35 mouse cellular contexts compared by ENCODE assay signal in genomic region chr4:129145943-129146342, GRCm38 (mm10). TPM values are rescaled to one million over a fixed set of nuclear protein-coding genes. Genes with fewer than 3 reads are reported as not detected.
DNase-seq lines count a peak whose midpoint lies in the region; ATAC-seq and TF ChIP-seq lines count a peak whose summit lies in the region.
"Had no signal": no experiment of that assay in that cellular context is flagged by ENCODE, and none has a peak within 500 bp of the region (broad histone marks: within the 10 kb centered on the region; RNA-seq: fewer than 3 reads in every experiment).

No protein-coding gene starts in this region.

- no peak overlapping the region for H3K9ac ChIP-seq in hindbrain, embryonic 16.5 days (ENCODE audit: low read depth, low read length)
- H3K9ac ChIP-seq in hindbrain, embryonic 11.5 days (ENCODE audit: low read depth, low read length) = no peak overlapping the region
- no peak overlapping the region for H3K9ac ChIP-seq in embryonic facial prominence, embryonic 15.5 days
- no peak overlapping the region for H3K9ac ChIP-seq in limb, embryonic 15.5 days
- H3K9ac ChIP-seq: heart, embryonic 12.5 days; liver, embryonic 15.5 days; lung, embryonic 15.5 days had no signal

- H3K4me2 ChIP-seq in hindbrain, embryonic 16.5 days (ENCODE audit: low read length) = no peak overlapping the region
- no peak overlapping the region for H3K4me2 ChIP-seq in hindbrain, embryonic 11.5 days (replicated peaks; ENCODE audit: low read depth, low read length)
- H3K4me2 ChIP-seq in embryonic facial prominence, embryonic 15.5 days (replicated peaks) = no peak overlapping the region
- H3K4me2 ChIP-seq in limb, embryonic 15.5 days = no peak overlapping the region
- H3K4me2 ChIP-seq: heart, embryonic 12.5 days; liver, embryonic 15.5 days; lung, embryonic 15.5 days had no signal

- no peak overlapping the region for H3K4me3 ChIP-seq in hindbrain, embryonic 16.5 days (ENCODE audit: low read length)
- H3K4me3 ChIP-seq in hindbrain, embryonic 11.5 days (ENCODE audit: low read depth, low read length) = no peak overlapping the region
- H3K4me3 ChIP-seq in left cerebral cortex, adult 2 months = no peak overlapping the region
- H3K4me3 ChIP-seq in embryonic facial prominence, embryonic 15.5 days (replicated peaks) = no peak overlapping the region
- H3K4me3 ChIP-seq in limb, embryonic 15.5 days = no peak overlapping the region
- H3K4me3 ChIP-seq: forebrain, embryonic 10.5 days; gastrocnemius, adult 2 months; heart, embryonic 12.5 days; liver, embryonic 15.5 days; lung, embryonic 15.5 days; midbrain, embryonic 10.5 days had no signal

- peaks cover 30% of the 10 kb centered on the region for H3K4me1 ChIP-seq in hindbrain, embryonic 16.5 days (ENCODE audit: control insufficient read depth, insufficient read depth, low read depth, low read length)
- H3K4me1 ChIP-seq in hindbrain, embryonic 11.5 days (replicated peaks; ENCODE audit: control insufficient read depth, insufficient read depth, low read length) = no peaks in the 10 kb centered on the region; the same call in 1 of the 2 replicates
- peaks cover 30% of the 10 kb centered on the region for H3K4me1 ChIP-seq in embryonic facial prominence, embryonic 15.5 days
- peaks cover 32% of the 10 kb centered on the region for H3K4me1 ChIP-seq in limb, embryonic 15.5 days

- no peak for DNase-seq in hindbrain, embryonic 11.5 days (ENCODE audit: low spot score)
- DNase-seq in left cerebral cortex, adult 2 months (ENCODE audit: extremely low spot score in 1 of 2, low spot score in 2 of 2) = no peak
- DNase-seq in left cerebral cortex, postnatal 14 days (ENCODE audit: low spot score in 2 of 2) = no peak
- DNase-seq: adrenal gland, postnatal 25 days; B cell, adult 2 months; cerebellum, adult 18-20 months; cerebellum, postnatal 14 days; gastrocnemius, adult 2 months; gastrocnemius, postnatal 36 days; heart, adult 18-20 months; kidney, adult 11 months; kidney, postnatal 10 days; liver; retina, postnatal 1 day; right cerebral cortex, postnatal 14 days had no signal

- intact Hi-C loops in left cerebral cortex, adult 2 months (cut with DNase I) = no loop called here
- intact Hi-C loops in left cerebral cortex, postnatal 14 days (cut with DNase I) = no loop called here

- ATAC-seq in hindbrain, embryonic 16.5 days = no peak
- no peak for ATAC-seq in hindbrain, embryonic 11.5 days (ENCODE audit: low FRiP score)
- ATAC-seq in embryonic facial prominence, embryonic 15.5 days (ENCODE audit: insufficient number of reproducible peaks, low FRiP score, low TSS enrichment, low read depth) = no peak
- ATAC-seq in limb, embryonic 15.5 days (ENCODE audit: insufficient number of reproducible peaks, low FRiP score, low TSS enrichment, low read depth) = no peak
- ATAC-seq: forebrain, embryonic 16.5 days had no signal

- no peaks in the 10 kb centered on the region for H3K27me3 ChIP-seq in hindbrain, embryonic 16.5 days (replicated peaks; ENCODE audit: control insufficient read depth, insufficient read depth, low read length)
- no peaks in the 10 kb centered on the region for H3K27me3 ChIP-seq in hindbrain, embryonic 11.5 days (ENCODE audit: control insufficient read depth, insufficient read depth, low read length)
- H3K27me3 ChIP-seq in embryonic facial prominence, embryonic 15.5 days = no peaks in the 10 kb centered on the region
- no peaks in the 10 kb centered on the region for H3K27me3 ChIP-seq in limb, embryonic 15.5 days
- H3K27me3 ChIP-seq: heart, embryonic 12.5 days; liver, embryonic 15.5 days; lung, embryonic 15.5 days had no signal

- peaks cover 8% of the 10 kb centered on the region for H3K36me3 ChIP-seq in hindbrain, embryonic 16.5 days (ENCODE audit: control insufficient read depth, insufficient read depth, low read length)
- no peaks in the 10 kb centered on the region for H3K36me3 ChIP-seq in hindbrain, embryonic 11.5 days (ENCODE audit: control insufficient read depth, insufficient read depth, low read length)
- H3K36me3 ChIP-seq in embryonic facial prominence, embryonic 15.5 days = peaks cover 19% of the 10 kb centered on the region; the same call in 1 of the 2 replicates
- peaks cover 31% of the 10 kb centered on the region for H3K36me3 ChIP-seq in limb, embryonic 15.5 days

- WGBS in hindbrain, embryonic 16.5 days = 80% methylated on average over 4 of the region's 4 CpGs
- 83% methylated on average over 4 of the region's 4 CpGs for WGBS in hindbrain, embryonic 11.5 days
- WGBS in embryonic facial prominence, embryonic 15.5 days = 65% methylated on average over 4 of the region's 4 CpGs
- WGBS in limb, embryonic 15.5 days = 54% methylated on average over 4 of the region's 4 CpGs

- no peaks in the 10 kb centered on the region for H3K9me3 ChIP-seq in hindbrain, embryonic 16.5 days (ENCODE audit: control insufficient read depth, low read length)
- no peaks in the 10 kb centered on the region for H3K9me3 ChIP-seq in hindbrain, embryonic 11.5 days (ENCODE audit: control insufficient read depth, low read length)
- no peaks in the 10 kb centered on the region for H3K9me3 ChIP-seq in embryonic facial prominence, embryonic 15.5 days (replicated peaks)
- H3K9me3 ChIP-seq in limb, embryonic 15.5 days = no peaks in the 10 kb centered on the region
- H3K9me3 ChIP-seq: forebrain, embryonic 10.5 days; heart, embryonic 12.5 days; liver, embryonic 15.5 days; lung, embryonic 15.5 days; midbrain, embryonic 10.5 days had no signal

- no peak for TF ChIP-seq CTCF in left cerebral cortex, adult 2 months (IDR thresholded peaks at IDR 0.05)

- 0 out of 2 replicates have a peak overlapping the region, but pooled peaks have one; percentile 7 for H3K27ac ChIP-seq in hindbrain, embryonic 16.5 days (ENCODE audit: low read depth, low read length)
- H3K27ac ChIP-seq in hindbrain, embryonic 11.5 days (ENCODE audit: low read depth, low read length) = no peak overlapping the region
- H3K27ac ChIP-seq in left cerebral cortex, adult 2 months = peak overlapping the region; percentile 85; the same call in 1 of the 2 replicates
- peak overlapping the region; percentile 44; the same call in 1 of the 2 replicates for H3K27ac ChIP-seq in embryonic facial prominence, embryonic 15.5 days (replicated peaks)
- peak overlapping the region; percentile 83 for H3K27ac ChIP-seq in limb, embryonic 15.5 days
- H3K27ac ChIP-seq: forebrain, embryonic 10.5 days; gastrocnemius, adult 2 months; liver, embryonic 15.5 days; lung, embryonic 15.5 days; midbrain, embryonic 10.5 days had no signal

RNA-seq across cellular contexts. Expression of gene Fndc5, which starts 9.1 kb away (rescaled TPM):
- polyA plus RNA-seq in hindbrain, embryonic 16.5 days (2015; fragmentation: Nextera tagmentation; extraction: Ambion mirVana) = 10.7 and 11.6 TPM in 2 replicates
- 2.5 and 3.2 TPM in 2 replicates for polyA plus RNA-seq in hindbrain, embryonic 11.5 days (2014; fragmentation: Nextera tagmentation; extraction: Ambion mirVana)
- total RNA-seq in left cerebral cortex, adult 2 months (2021) = 10 to 100 TPM; 54.0 to 58.1 TPM
- 10 to 100 TPM; 57.5 to 59.2 TPM for total RNA-seq in left cerebral cortex, postnatal 14 days (2021)
- polyA plus RNA-seq in embryonic facial prominence, embryonic 15.5 days (2015; fragmentation: Nextera tagmentation; extraction: Ambion mirVana) = 19.7 and 26.3 TPM in 2 replicates
- 17.4 and 22.9 TPM in 2 replicates for polyA plus RNA-seq in limb, embryonic 15.5 days (2015; fragmentation: Nextera tagmentation; extraction: Ambion mirVana)
- total RNA-seq: megakaryocyte progenitor cell, adult 5-6 weeks had no signal

RNA-seq across cellular contexts. Expression of gene Hpca, which starts 24.1 kb away (rescaled TPM):
- 168 and 199 TPM in 2 replicates for polyA plus RNA-seq in hindbrain, embryonic 16.5 days (2015; fragmentation: Nextera tagmentation; extraction: Ambion mirVana)
- 2.3 and 2.6 TPM in 2 replicates for polyA plus RNA-seq in hindbrain, embryonic 11.5 days (2014; fragmentation: Nextera tagmentation; extraction: Ambion mirVana)
- total RNA-seq in left cerebral cortex, adult 2 months (2021) = 100 to 1,000 TPM; 650 to 692 TPM
- total RNA-seq in left cerebral cortex, postnatal 14 days (2021) = 100 to 1,000 TPM; 562 to 615 TPM
- polyA plus RNA-seq in embryonic facial prominence, embryonic 15.5 days (2015; fragmentation: Nextera tagmentation; extraction: Ambion mirVana) = 1.8 and 2.2 TPM in 2 replicates
- 1.4 and 1.5 TPM in 2 replicates for polyA plus RNA-seq in limb, embryonic 15.5 days (2015; fragmentation: Nextera tagmentation; extraction: Ambion mirVana)
- total RNA-seq: gastrocnemius, adult 2 months; gastrocnemius, postnatal 36 days; hematopoietic stem cell, adult 5-6 weeks; megakaryocyte progenitor cell, adult 5-6 weeks had no signal
- polyA plus RNA-seq: inflammation-experienced regulatory T-cells, adult 6 months had no signal

RNA-seq across cellular contexts. Expression of gene Tmem54, which starts 40.6 kb away (rescaled TPM):
- 0.16 and 0.20 TPM in 2 replicates for polyA plus RNA-seq in hindbrain, embryonic 16.5 days (2015; fragmentation: Nextera tagmentation; extraction: Ambion mirVana)
- polyA plus RNA-seq in hindbrain, embryonic 11.5 days (2014; fragmentation: Nextera tagmentation; extraction: Ambion mirVana) = 0.96 and 1.4 TPM in 2 replicates
- not detected for total RNA-seq in left cerebral cortex, adult 2 months (2021)
- total RNA-seq in left cerebral cortex, postnatal 14 days (2021) = not detected
- 26.6 and 26.9 TPM in 2 replicates for polyA plus RNA-seq in embryonic facial prominence, embryonic 15.5 days (2015; fragmentation: Nextera tagmentation; extraction: Ambion mirVana)
- 27.5 and 32.3 TPM in 2 replicates for polyA plus RNA-seq in limb, embryonic 15.5 days (2015; fragmentation: Nextera tagmentation; extraction: Ambion mirVana)
- total RNA-seq: adrenal gland, adult 18-20 months; adrenal gland, postnatal 25 days; gastrocnemius, adult 2 months; gastrocnemius, postnatal 36 days; heart, adult 18-20 months; hematopoietic stem cell, adult 5-6 weeks; layer of hippocampus, postnatal 10 days; left cerebral cortex, adult 18-20 months; left cerebral cortex, postnatal 36 days had no signal
- polyA plus RNA-seq: cortical plate, adult 2 months; forebrain, embryonic 16.5 days; heart, postnatal 0 days; inflammation-experienced regulatory T-cells, adult 6 months; midbrain, postnatal 0 days; neural tube, embryonic 14.5 days had no signal

RNA-seq across cellular contexts. Expression of gene S100pbp, which starts 43.6 kb away (rescaled TPM):
- 19.1 and 21.6 TPM in 2 replicates for polyA plus RNA-seq in hindbrain, embryonic 16.5 days (2015; fragmentation: Nextera tagmentation; extraction: Ambion mirVana)
- 19.9 and 20.7 TPM in 2 replicates for polyA plus RNA-seq in hindbrain, embryonic 11.5 days (2014; fragmentation: Nextera tagmentation; extraction: Ambion mirVana)
- 10 to 100 TPM; 33.9 to 34.5 TPM for total RNA-seq in left cerebral cortex, adult 2 months (2021)
- 10 to 100 TPM; 35.3 to 35.5 TPM for total RNA-seq in left cerebral cortex, postnatal 14 days (2021)
- polyA plus RNA-seq in embryonic facial prominence, embryonic 15.5 days (2015; fragmentation: Nextera tagmentation; extraction: Ambion mirVana) = 17.8 and 18.5 TPM in 2 replicates
- polyA plus RNA-seq in limb, embryonic 15.5 days (2015; fragmentation: Nextera tagmentation; extraction: Ambion mirVana) = 16.5 and 18.8 TPM in 2 replicates

RNA-seq across cellular contexts. Expression of gene Yars, which starts 43.6 kb away (rescaled TPM):
- polyA plus RNA-seq in hindbrain, embryonic 16.5 days (2015; fragmentation: Nextera tagmentation; extraction: Ambion mirVana) = 108 and 112 TPM in 2 replicates
- 102 and 109 TPM in 2 replicates for polyA plus RNA-seq in hindbrain, embryonic 11.5 days (2014; fragmentation: Nextera tagmentation; extraction: Ambion mirVana)
- 10 to 100 TPM; 87.4 to 93.1 TPM for total RNA-seq in left cerebral cortex, adult 2 months (2021)
- total RNA-seq in left cerebral cortex, postnatal 14 days (2021) = 100 to 1,000 TPM; 103 to 110 TPM
- 75.5 and 83.2 TPM in 2 replicates for polyA plus RNA-seq in embryonic facial prominence, embryonic 15.5 days (2015; fragmentation: Nextera tagmentation; extraction: Ambion mirVana)
- polyA plus RNA-seq in limb, embryonic 15.5 days (2015; fragmentation: Nextera tagmentation; extraction: Ambion mirVana) = 80.5 and 82.6 TPM in 2 replicates

Comparison
In these comparisons a context has a peak if more than half of its experiments do, and no peak if none do; other contexts are left out.
1. RNA of gene Hpca, which starts 24.1 kb away (polyA plus RNA-seq): 168 to 199 TPM in hindbrain, embryonic 16.5 days; 2.3 to 2.6 TPM in hindbrain, embryonic 11.5 days, 1.8 to 2.2 TPM in embryonic facial prominence, embryonic 15.5 days and 1.4 to 1.5 TPM in limb, embryonic 15.5 days; every median in the first group is over 10 times any median in the second.
2. RNA of gene Tmem54, which starts 40.6 kb away (polyA plus RNA-seq): 27.5 to 32.3 TPM in limb, embryonic 15.5 days and 26.6 to 26.9 TPM in embryonic facial prominence, embryonic 15.5 days; 0.96 to 1.4 TPM in hindbrain, embryonic 11.5 days and 0.16 to 0.20 TPM in hindbrain, embryonic 16.5 days; every median in the first group is over 10 times any median in the second.